Comparison of ENCODE assay signal across 20 mouse cellular contexts in genomic region chr4:45882521-45882920, GRCm38 (mm10). TPM values are rescaled to one million over a fixed set of nuclear protein-coding genes. Genes with fewer than 3 reads are reported as not detected.
"Had no signal": no experiment of that assay in that cellular context is flagged by ENCODE, and none has a peak within 500 bp of the region (broad histone marks: within the 10 kb centered on the region; RNA-seq: fewer than 3 reads in every experiment).

No protein-coding gene starts in this region.

- H3K36me3 ChIP-seq: limb, embryonic 15.5 days; liver, embryonic 12.5 days; midbrain, embryonic 13.5 days; neural tube, embryonic 12.5 days had no signal

- ATAC-seq: liver, embryonic 12.5 days; midbrain, embryonic 13.5 days had no signal

- H3K4me2 ChIP-seq: limb, embryonic 15.5 days; liver, embryonic 12.5 days; lung, embryonic 14.5 days; midbrain, embryonic 13.5 days; neural tube, embryonic 12.5 days had no signal

- DNase-seq: kidney, adult 11 months; kidney, adult 9 months; kidney, postnatal 4 days; lung, embryonic 14.5 days; lung, postnatal 14 days; retina, postnatal 1 day; right cerebral cortex, postnatal 4 days; thymus, postnatal 14 days had no signal

- H3K9me3 ChIP-seq: limb, embryonic 15.5 days; liver, embryonic 12.5 days; midbrain, embryonic 13.5 days; neural tube, embryonic 12.5 days had no signal

- H3K4me1 ChIP-seq: limb, embryonic 15.5 days; midbrain, embryonic 13.5 days; neural tube, embryonic 12.5 days had no signal

- H3K9ac ChIP-seq: limb, embryonic 15.5 days; liver, embryonic 12.5 days; lung, embryonic 14.5 days; midbrain, embryonic 13.5 days; neural tube, embryonic 12.5 days had no signal

- H3K27ac ChIP-seq: kidney, postnatal 0 days; left cerebral cortex, adult 2 months; limb, embryonic 15.5 days; liver, embryonic 12.5 days; macrophage; midbrain, embryonic 13.5 days; neural tube, embryonic 12.5 days had no signal

- H3K4me3 ChIP-seq: left cerebral cortex, adult 2 months; limb, embryonic 15.5 days; liver, embryonic 12.5 days; midbrain, embryonic 13.5 days; myocyte; neural tube, embryonic 12.5 days had no signal

- H3K27me3 ChIP-seq: limb, embryonic 15.5 days; liver, embryonic 12.5 days; midbrain, embryonic 13.5 days; neural tube, embryonic 12.5 days had no signal

RNA-seq across cellular contexts. Expression of gene Ccdc180, which starts 7.6 kb away (rescaled TPM):
- polyA plus RNA-seq: limb, embryonic 11.5 days; myocyte; neural tube, embryonic 12.5 days had no signal

RNA-seq across cellular contexts. Expression of gene Stra6l, which starts 34.1 kb away (rescaled TPM):
- total RNA-seq: layer of hippocampus, postnatal 14 days; left cerebral cortex, adult 2 months; left cerebral cortex, postnatal 14 days had no signal
- polyA plus RNA-seq: lung, embryonic 14.5 days; myocyte had no signal

RNA-seq across cellular contexts. Expression of gene Igfbpl1, which starts 55.8 kb away (rescaled TPM):
- polyA plus RNA-seq: liver, embryonic 12.5 days; liver, embryonic 16.5 days; macrophage; myocyte had no signal
